Mouse (Mus musculus) forebrain, embryonic 16.5 days (tissue): ENCODE data around the gene Ube2g1. TPM values are rescaled to one million over a fixed set of nuclear protein-coding genes. Genes with fewer than 3 reads are reported as not detected.

ENCODE experiments used
- ATAC-seq: fragments of 200-750 bp; cut with Nextera tagmentation; 2 replicates; pipeline ENCODE4 v1.8.0; 2017; ENCODE audit warnings: mild to moderate bottlenecking, moderate library complexity
- H3K27ac ChIP-seq: fragments of 300-500 bp; sonication (generic); 2 replicates; pipeline ENCODE4 v1.5.1; 2014; ENCODE audit warnings: low read length, control low read depth
- H3K27me3 ChIP-seq: fragments of 300-500 bp; sonication (generic); replicated peaks from 2 replicates; pipeline ENCODE4 v1.6.1; 2014; ENCODE audit warnings: low read length; ENCODE audit not compliant: control insufficient read depth, insufficient read depth
- H3K36me3 ChIP-seq: fragments of 300-500 bp; sonication (generic); 2 replicates; pipeline ENCODE4 v1.6.1; 2014; ENCODE audit not compliant: control insufficient read depth, insufficient read depth
- H3K4me1 ChIP-seq: fragments of 300-500 bp; sonication (generic); replicated peaks from 2 replicates; pipeline ENCODE4 v1.6.1; 2014; ENCODE audit warnings: low read length; ENCODE audit not compliant: control insufficient read depth, insufficient read depth
- H3K4me2 ChIP-seq: fragments of 300-500 bp; sonication (generic); 2 replicates; pipeline ENCODE4 v1.6.1; 2014; ENCODE audit warnings: mild to moderate bottlenecking, low read length, control low read depth
- H3K4me3 ChIP-seq: fragments of 300-500 bp; sonication (generic); replicated peaks from 2 replicates; pipeline ENCODE4 v1.5.1; 2014; ENCODE audit warnings: mild to moderate bottlenecking, low read length, control low read depth
- H3K9ac ChIP-seq: fragments of 300-500 bp; sonication (generic); replicated peaks from 2 replicates; pipeline ENCODE4 v1.6.1; 2014; ENCODE audit warnings: low read depth, low read length, control low read depth
- H3K9me3 ChIP-seq: fragments of 300-500 bp; sonication (generic); 2 replicates; pipeline ENCODE4 v1.6.1; 2016; ENCODE audit warnings: low read length; ENCODE audit not compliant: control insufficient read depth
- WGBS: fragments of 180-500 bp; shearing (Covaris S2); extraction: QIAGEN DNeasy Blood & Tissue Kit; methylation state at CpG from one replicate; pipeline ENCODE4 v1.1.7; 2014; 5-methylcytosine and 5-hydroxymethylcytosine counted together
- polyA plus RNA-seq: library from polyadenylated mRNA; unstranded; fragments of >200 nt; fragmentation: Nextera tagmentation; extraction: Ambion mirVana; gene quantifications from 2 replicates; pipeline ENCODE4 v1.2.1, GENCODE M21; 2015

Ube2g1 gene
- polyA plus RNA-seq, 1 experiment from 2014 or later, result 112 TPM

DNA sequence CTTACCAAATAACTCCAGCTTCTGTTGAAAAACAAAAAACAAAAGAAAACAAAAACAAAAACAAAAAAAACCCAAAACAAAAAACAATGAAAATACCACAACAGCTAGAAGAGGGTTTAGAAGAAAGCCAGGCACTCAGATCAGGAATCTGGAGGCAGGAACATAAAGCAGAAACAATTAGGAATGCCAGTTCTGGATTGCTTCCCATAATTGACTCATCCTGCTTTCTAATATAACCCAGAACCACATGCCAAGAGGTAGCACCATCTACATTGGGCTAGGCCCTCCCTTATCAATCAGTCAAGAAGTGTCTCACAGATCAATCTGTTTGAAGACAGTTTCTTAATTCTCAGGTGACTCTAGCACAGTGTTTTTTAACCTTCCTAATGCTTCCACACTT is 73.6 kb downstream of the Ube2g1 start:
- H3K9me3 ChIP-seq, result no peaks in the 10 kb centered on the region
- no peak overlapping the region for H3K27ac ChIP-seq
- H3K4me3 ChIP-seq, result no peak overlapping the region
- H3K4me1 ChIP-seq, result no peaks in the 10 kb centered on the region
- H3K4me2 ChIP-seq, result no peak overlapping the region
- no peak overlapping the region for H3K9ac ChIP-seq
- no peaks in the 10 kb centered on the region for H3K27me3 ChIP-seq
- H3K36me3 ChIP-seq, result 0 out of 2 replicates have a peak, but pooled peaks cover 2% of the 10 kb centered on the region
- ATAC-seq, result no peak

- WGBS, result 83% methylated on average over 2 of the region's 2 CpGs
Observed at GRCm38 (mm10) chr11:72683402-72683801, 76.3 kb downstream of the Ube2g1 start.

DNA sequence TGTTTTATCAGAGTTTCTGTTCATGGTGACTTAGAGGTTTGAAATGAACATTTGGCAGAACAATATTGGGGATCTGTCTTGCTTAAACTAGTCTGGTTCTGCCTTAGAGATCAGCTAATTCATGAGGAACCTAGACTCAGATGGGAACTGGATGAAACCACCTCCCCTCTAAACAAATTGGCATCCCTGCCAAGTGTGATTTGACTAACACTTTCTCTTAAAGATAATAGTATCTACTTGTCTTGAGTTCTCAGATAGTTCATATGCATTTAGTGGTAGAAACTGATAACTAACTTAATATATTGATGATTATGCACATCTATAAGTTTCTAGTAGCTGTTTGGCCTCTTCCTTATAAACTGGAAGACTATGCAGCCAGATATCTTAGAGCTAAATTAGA is 79.6 kb downstream of the Ube2g1 start:
- Histone ChIP-seq H3K27me3 (no peaks in the 10 kb centered on the region), H3K36me3 (no peaks in the 10 kb centered on the region), H3K9me3 (no peaks in the 10 kb centered on the region), H3K27ac (no peak overlapping the region), H3K4me2 (no peak overlapping the region), H3K4me3 (no peak overlapping the region), H3K9ac (no peak overlapping the region), H3K4me1 (peaks cover 15% of the 10 kb centered on the region)
- ATAC-seq, result no peak

More at GRCm38 (mm10) chr11:72683402-72683801, 76.3 kb downstream of the Ube2g1 start:
- no peaks in the 10 kb centered on the region for H3K4me1 ChIP-seq
- no peaks in the 10 kb centered on the region for H3K27me3 ChIP-seq
- H3K4me2 ChIP-seq, result no peak overlapping the region
- no peak overlapping the region for H3K9ac ChIP-seq
- H3K36me3 ChIP-seq, result 0 out of 2 replicates have a peak, but pooled peaks cover 2% of the 10 kb centered on the region
- no peak overlapping the region for H3K4me3 ChIP-seq
- H3K9me3 ChIP-seq, result no peaks in the 10 kb centered on the region
- no peak overlapping the region for H3K27ac ChIP-seq
- no peak for ATAC-seq

- no peak for ATAC-seq
- no peak overlapping the region for H3K4me3 ChIP-seq
- no peak overlapping the region for H3K4me2 ChIP-seq
- H3K4me1 ChIP-seq, result peaks cover 20% of the 10 kb centered on the region
- WGBS, result 8% methylated on average over 5 of the region's 5 CpGs
- H3K9ac ChIP-seq, result no peak overlapping the region
- no peak overlapping the region for H3K27ac ChIP-seq
- H3K9me3 ChIP-seq, result no peaks in the 10 kb centered on the region
- no peaks in the 10 kb centered on the region for H3K27me3 ChIP-seq
- H3K36me3 ChIP-seq, result no peaks in the 10 kb centered on the region
Observed at GRCm38 (mm10) chr11:72688242-72688641, 81.2 kb downstream of the Ube2g1 start.

DNA sequence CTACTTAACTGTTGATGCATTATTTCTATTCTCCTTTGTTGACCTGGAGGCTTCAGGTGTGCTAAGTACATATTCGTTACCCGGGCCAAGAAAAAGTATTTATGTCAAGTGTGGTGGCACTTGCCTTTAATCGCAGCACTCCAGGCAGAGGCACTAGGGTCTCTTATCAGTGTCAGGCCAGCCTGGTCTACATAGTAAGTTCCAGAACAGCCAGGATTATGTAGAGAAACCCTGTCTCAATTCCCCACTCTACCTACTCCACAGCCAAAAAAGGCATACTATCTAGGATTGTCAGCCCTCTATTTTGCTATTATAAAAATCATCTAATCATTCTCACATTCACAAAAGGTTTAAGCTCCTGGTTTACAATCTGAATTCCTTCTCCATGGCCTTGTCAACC is 82.0 kb downstream of the Ube2g1 start:
- Histone ChIP-seq H3K9ac (peak overlapping the region; percentile 87), H3K9me3 (no peaks in the 10 kb centered on the region), H3K4me3 (peak overlapping the region; percentile 74), H3K4me1 (peaks cover 20% of the 10 kb centered on the region), H3K27ac (no peak overlapping the region), H3K27me3 (no peaks in the 10 kb centered on the region), H3K36me3 (no peaks in the 10 kb centered on the region), H3K4me2 (peak overlapping the region; percentile 64)
- 70% methylated on average over 3 of the region's 3 CpGs for WGBS
- ATAC-seq, result no peak

GRCm38 (mm10) chr11:72689551-72690510 is 82.7 kb downstream of the Ube2g1 start, which contains the start of gene Ankfy1:
Gene Ankfy1, plus strand, starts transcription at chr11:72690006.
- WGBS, result under 1% methylated on average over 56 of the region's 56 CpGs
- H3K36me3 ChIP-seq, result no peaks in the 10 kb centered on the region
- ATAC-seq, result peak; percentile 98
- H3K9ac ChIP-seq, result peak within 1 kb of the TSS; percentile 87
- no peaks in the 10 kb centered on the region for H3K9me3 ChIP-seq
- H3K4me1 ChIP-seq, result peaks cover 20% of the 10 kb centered on the region
- H3K4me2 ChIP-seq, result peak within 1 kb of the TSS; percentile 64
- no peaks in the 10 kb centered on the region for H3K27me3 ChIP-seq
- H3K4me3 ChIP-seq, result peak within 1 kb of the TSS; percentile 74
- peak within 1 kb of the TSS; percentile 93 for H3K27ac ChIP-seq

DNA sequence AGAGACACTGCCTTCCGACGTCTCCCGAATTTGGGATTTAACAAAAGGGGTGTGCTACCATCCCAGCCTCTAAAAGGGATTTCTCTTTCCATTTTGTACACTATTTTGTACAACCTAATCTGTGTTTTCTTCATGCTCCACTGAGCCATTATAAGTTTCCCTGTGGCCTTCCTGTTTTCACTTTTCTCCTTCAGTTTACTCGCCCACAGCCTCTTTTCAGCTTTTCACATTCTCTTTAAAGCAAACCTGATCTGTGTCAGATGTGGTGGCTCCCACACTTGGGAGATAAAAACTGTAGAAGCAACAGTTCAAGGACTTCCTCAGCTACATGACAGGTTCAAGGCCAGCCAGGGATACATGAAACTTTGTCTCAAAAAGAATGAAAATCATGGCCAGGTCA is 85.3 kb downstream of the Ube2g1 start:
- H3K4me2 ChIP-seq, result no peak overlapping the region
- 74% methylated on average over 4 of the region's 4 CpGs for WGBS
- H3K9ac ChIP-seq, result no peak overlapping the region
- no peak for ATAC-seq
- H3K36me3 ChIP-seq, result no peaks in the 10 kb centered on the region
- H3K27me3 ChIP-seq, result no peaks in the 10 kb centered on the region
- H3K4me3 ChIP-seq, result no peak overlapping the region
- peaks cover 20% of the 10 kb centered on the region for H3K4me1 ChIP-seq
- H3K27ac ChIP-seq, result no peak overlapping the region
- H3K9me3 ChIP-seq, result no peaks in the 10 kb centered on the region

- no peaks in the 10 kb centered on the region for H3K27me3 ChIP-seq
- no peaks in the 10 kb centered on the region for H3K9me3 ChIP-seq
- no peak overlapping the region for H3K4me2 ChIP-seq
- peaks cover 4% of the 10 kb centered on the region for H3K36me3 ChIP-seq
- no peak overlapping the region for H3K4me3 ChIP-seq
- ATAC-seq, result no peak
- no peak overlapping the region for H3K27ac ChIP-seq
- H3K4me1 ChIP-seq, result peaks cover 17% of the 10 kb centered on the region
- 94% methylated on average over 3 of the region's 3 CpGs for WGBS
- no peak overlapping the region for H3K9ac ChIP-seq
Observed at GRCm38 (mm10) chr11:72695025-72695424, 87.9 kb downstream of the Ube2g1 start.

GRCm38 (mm10) chr11:72696368-72696971 is 89.4 kb downstream of the Ube2g1 start:
- WGBS, result 95% methylated on average over 2 of the region's 2 CpGs

More at GRCm38 (mm10) chr11:72696368-72696971, 89.4 kb downstream of the Ube2g1 start:
- no peak overlapping the region for H3K4me3 ChIP-seq
- peaks cover 4% of the 10 kb centered on the region for H3K36me3 ChIP-seq
- no peak overlapping the region for H3K9ac ChIP-seq
- peaks cover 7% of the 10 kb centered on the region for H3K4me1 ChIP-seq
- no peaks in the 10 kb centered on the region for H3K9me3 ChIP-seq
- no peaks in the 10 kb centered on the region for H3K27me3 ChIP-seq
- ATAC-seq, result no peak
- no peak overlapping the region for H3K27ac ChIP-seq
- no peak overlapping the region for H3K4me2 ChIP-seq
